Mouse (Mus musculus): Measurements from ENCODE around the gene Tdrkh.

DNA sequence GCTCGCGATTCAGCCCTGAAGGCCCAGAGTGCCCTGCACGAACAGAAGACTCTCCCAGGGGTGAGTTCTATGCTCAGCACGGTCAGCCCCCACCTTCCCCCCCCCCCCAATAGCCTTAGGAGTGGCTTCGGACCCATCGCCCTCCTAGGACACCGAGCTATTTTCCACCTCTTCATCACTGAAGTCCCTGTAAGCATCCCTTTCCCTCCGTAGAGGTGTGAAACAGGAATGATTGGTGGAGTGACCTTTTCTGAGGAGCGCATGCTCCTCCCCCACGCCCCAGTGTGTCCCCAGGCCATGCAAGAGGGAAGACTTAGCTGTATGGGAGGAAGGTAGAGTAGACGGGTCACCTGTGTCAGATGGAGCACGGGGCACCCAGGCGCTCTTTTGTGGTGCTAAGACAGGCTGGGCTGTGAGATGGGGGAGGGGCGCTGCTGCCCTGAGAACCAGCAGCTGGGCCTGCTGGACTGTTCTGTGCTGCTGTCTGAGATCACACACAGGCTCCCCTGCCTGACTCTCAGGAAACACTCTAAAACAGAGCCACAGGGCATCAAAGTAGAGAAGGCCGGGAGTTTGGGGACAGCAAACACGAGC lies 67.3 kb downstream of the Tdrkh start, which contains the start of gene Riiad1:
- TF ChIP-seq POLR2A (IDR thresholded peaks at IDR 0.05; ENCODE audit: borderline replicate concordance, low read depth, low read length) (no peak), CTCF (IDR thresholded peaks at IDR 0.05; ENCODE audit: low read depth, low read length) (no peak)
